Mouse (Mus musculus): ENCODE results near the gene Gnmt.
"Not testable (repeated sequence)": the region's sequence is repeated elsewhere in the genome, so short reads cannot be mapped to it uniquely, and the experiment has no call there.

The Gnmt gene

GRCm38 (mm10) chr17:46728904-46729318 lies at the start of gene Gnmt:
TSS of gene Gnmt (minus strand) at chr17:46729168.
- DNase-seq (ENCODE audit: low read depth, low spot score) = no peak
- H3K27me3 ChIP-seq (ENCODE audit: control insufficient read depth, insufficient read depth, low read length, poor library complexity, severe bottlenecking) = no peaks in the 10 kb centered on the region
- H3K36me3 ChIP-seq (ENCODE audit: control insufficient read depth, insufficient read depth, low read length, poor library complexity, severe bottlenecking) = 0 out of 2 replicates have a peak, but pooled peaks cover under 1% of the 10 kb centered on the region

GRCm38 (mm10) chr17:46776087-46776486 lies 47.1 kb upstream of the Gnmt start:
- DNase-seq (ENCODE audit: low read depth, low spot score) = no peak
- H3K36me3 ChIP-seq (ENCODE audit: control insufficient read depth, insufficient read depth, low read length, poor library complexity, severe bottlenecking) = peaks cover 11% of the 10 kb centered on the region
- H3K27me3 ChIP-seq (ENCODE audit: control insufficient read depth, insufficient read depth, low read length, poor library complexity, severe bottlenecking) = no peaks in the 10 kb centered on the region

GRCm38 (mm10) chr17:46775070-46775469 lies 46.1 kb upstream of the Gnmt start:
- Histone ChIP-seq H3K36me3 (ENCODE audit: control insufficient read depth, insufficient read depth, low read length, poor library complexity, severe bottlenecking) (peaks cover 8% of the 10 kb centered on the region), H3K27me3 (ENCODE audit: control insufficient read depth, insufficient read depth, low read length, poor library complexity, severe bottlenecking) (no peaks in the 10 kb centered on the region)
- no peak for DNase-seq (ENCODE audit: low read depth, low spot score)

GRCm38 (mm10) chr17:46774131-46774472 lies 45.1 kb upstream of the Gnmt start:
- H3K27me3 ChIP-seq (ENCODE audit: control insufficient read depth, insufficient read depth, low read length, poor library complexity, severe bottlenecking) = no peaks in the 10 kb centered on the region
- DNase-seq (ENCODE audit: low read depth, low spot score) = no peak

GRCm38 (mm10) chr17:46773278-46774130 lies 44.5 kb upstream of the Gnmt start:
- DNase-seq (ENCODE audit: low read depth, low spot score) = peak; percentile 42
- H3K36me3 ChIP-seq (ENCODE audit: control insufficient read depth, insufficient read depth, low read length, poor library complexity, severe bottlenecking) = peaks cover 8% of the 10 kb centered on the region
- H3K27me3 ChIP-seq (ENCODE audit: control insufficient read depth, insufficient read depth, low read length, poor library complexity, severe bottlenecking) = no peaks in the 10 kb centered on the region

More at GRCm38 (mm10) chr17:46774131-46774472, 45.1 kb upstream of the Gnmt start:
- peaks cover 8% of the 10 kb centered on the region for H3K36me3 ChIP-seq (ENCODE audit: control insufficient read depth, insufficient read depth, low read length, poor library complexity, severe bottlenecking)

GRCm38 (mm10) chr17:46772404-46773277 lies 43.7 kb upstream of the Gnmt start, which contains the start of gene 2310039H08Rik:
TSS of gene 2310039H08Rik (plus strand) at chr17:46772635.
- no peaks in the 10 kb centered on the region for H3K27me3 ChIP-seq (ENCODE audit: control insufficient read depth, insufficient read depth, low read length, poor library complexity, severe bottlenecking)
- H3K36me3 ChIP-seq (ENCODE audit: control insufficient read depth, insufficient read depth, low read length, poor library complexity, severe bottlenecking) = peaks cover under 1% of the 10 kb centered on the region
- peak; percentile 82 for DNase-seq (ENCODE audit: low read depth, low spot score)

GRCm38 (mm10) chr17:46772038-46772403 lies 43.1 kb upstream of the Gnmt start:
- no peaks in the 10 kb centered on the region; the same call in none of the 2 replicates for H3K36me3 ChIP-seq (ENCODE audit: control insufficient read depth, insufficient read depth, low read length, poor library complexity, severe bottlenecking)
- no peak for DNase-seq (ENCODE audit: low read depth, low spot score)
- H3K27me3 ChIP-seq (ENCODE audit: control insufficient read depth, insufficient read depth, low read length, poor library complexity, severe bottlenecking) = no peaks in the 10 kb centered on the region

GRCm38 (mm10) chr17:46771616-46772015 lies 42.6 kb upstream of the Gnmt start:
- no peaks in the 10 kb centered on the region; the same call in none of the 2 replicates for H3K36me3 ChIP-seq (ENCODE audit: control insufficient read depth, insufficient read depth, low read length, poor library complexity, severe bottlenecking)
- H3K27me3 ChIP-seq (ENCODE audit: control insufficient read depth, insufficient read depth, low read length, poor library complexity, severe bottlenecking) = no peaks in the 10 kb centered on the region
- no peak for DNase-seq (ENCODE audit: low read depth, low spot score)

GRCm38 (mm10) chr17:46771025-46771424 lies 42.1 kb upstream of the Gnmt start:
- peak; percentile 25 for DNase-seq (ENCODE audit: low read depth, low spot score)
- Histone ChIP-seq H3K27me3 (ENCODE audit: control insufficient read depth, insufficient read depth, low read length, poor library complexity, severe bottlenecking) (no peaks in the 10 kb centered on the region), H3K36me3 (ENCODE audit: control insufficient read depth, insufficient read depth, low read length, poor library complexity, severe bottlenecking) (no peaks in the 10 kb centered on the region; the same call in none of the 2 replicates)

- H3K36me3 ChIP-seq (ENCODE audit: control insufficient read depth, insufficient read depth, low read length, poor library complexity, severe bottlenecking) = no peaks in the 10 kb centered on the region; the same call in 1 of the 2 replicates
- H3K27me3 ChIP-seq (ENCODE audit: control insufficient read depth, insufficient read depth, low read length, poor library complexity, severe bottlenecking) = no peaks in the 10 kb centered on the region
- no peak for DNase-seq (ENCODE audit: low read depth, low spot score)
Measured at GRCm38 (mm10) chr17:46770546-46770945, 41.6 kb upstream of the Gnmt start.

GRCm38 (mm10) chr17:46767868-46768267 lies 38.9 kb upstream of the Gnmt start:
- no peaks in the 10 kb centered on the region for H3K27me3 ChIP-seq (ENCODE audit: control insufficient read depth, insufficient read depth, low read length, poor library complexity, severe bottlenecking)
- H3K36me3 ChIP-seq (ENCODE audit: control insufficient read depth, insufficient read depth, low read length, poor library complexity, severe bottlenecking) = no peaks in the 10 kb centered on the region
- no peak for DNase-seq (ENCODE audit: low read depth, low spot score)

GRCm38 (mm10) chr17:46764916-46765315 lies 35.9 kb upstream of the Gnmt start:
- H3K36me3 ChIP-seq (ENCODE audit: control insufficient read depth, insufficient read depth, low read length, poor library complexity, severe bottlenecking); DNase-seq (ENCODE audit: low read depth, low spot score); H3K27me3 ChIP-seq (ENCODE audit: control insufficient read depth, insufficient read depth, low read length, poor library complexity, severe bottlenecking): not testable (repeated sequence)

GRCm38 (mm10) chr17:46763544-46763943 lies 34.6 kb upstream of the Gnmt start, which contains the start of gene Ptcra:
TSS of gene Ptcra (minus strand) at chr17:46763712.
- no peaks in the 10 kb centered on the region for H3K36me3 ChIP-seq (ENCODE audit: control insufficient read depth, insufficient read depth, low read length, poor library complexity, severe bottlenecking)
- H3K27me3 ChIP-seq (ENCODE audit: control insufficient read depth, insufficient read depth, low read length, poor library complexity, severe bottlenecking) = no peaks in the 10 kb centered on the region
- DNase-seq (ENCODE audit: low read depth, low spot score) = no peak

- no peaks in the 10 kb centered on the region for H3K27me3 ChIP-seq (ENCODE audit: control insufficient read depth, insufficient read depth, low read length, poor library complexity, severe bottlenecking)
- DNase-seq (ENCODE audit: low read depth, low spot score) = no peak
Measured at GRCm38 (mm10) chr17:46758753-46759152, 29.8 kb upstream of the Gnmt start.

More at GRCm38 (mm10) chr17:46758753-46759152, 29.8 kb upstream of the Gnmt start:
- H3K36me3 ChIP-seq (ENCODE audit: control insufficient read depth, insufficient read depth, low read length, poor library complexity, severe bottlenecking) = no peaks in the 10 kb centered on the region
